Mouse (Mus musculus) heart, embryonic 15.5 days (tissue): ENCODE measurements at regions not wholly inside any gene's neighbourhood (a gene's known extent, or its start where the extent isn't known, plus 50 kb on each side); places are given as distances from the start of the nearest gene placed in this dataset.

Experiments used
- ATAC-seq: fragments of 200-750 bp; cut with Nextera tagmentation; replicated peaks from 2 replicates; pipeline ENCODE4 v1.8.0; 2017; ENCODE audit warnings: low read depth, moderate TSS enrichment; ENCODE audit not compliant: insufficient number of reproducible peaks, insufficient read depth, low FRiP score
- H3K27ac ChIP-seq: fragments of 300-500 bp; sonication (generic); 2 replicates; pipeline ENCODE4 v1.5.1; 2015; ENCODE audit warnings: mild to moderate bottlenecking, inconsistent platforms
- H3K27me3 ChIP-seq: fragments of 300-500 bp; sonication (generic); 2 replicates; pipeline ENCODE4 v1.6.1; 2015; ENCODE audit warnings: inconsistent platforms
- H3K36me3 ChIP-seq: fragments of 300-500 bp; sonication (generic); 2 replicates; pipeline ENCODE4 v1.6.1; 2015; ENCODE audit warnings: mild to moderate bottlenecking, inconsistent platforms
- H3K4me1 ChIP-seq: fragments of 300-500 bp; sonication (generic); replicated peaks from 2 replicates; pipeline ENCODE4 v1.6.1; 2015; ENCODE audit warnings: inconsistent platforms
- H3K4me2 ChIP-seq: fragments of 300-500 bp; sonication (generic); 2 replicates; pipeline ENCODE4 v1.6.1; 2015; ENCODE audit warnings: inconsistent platforms, mild to moderate bottlenecking, moderate library complexity
- H3K4me3 ChIP-seq: fragments of 300-500 bp; sonication (generic); 2 replicates; pipeline ENCODE4 v1.5.1; 2015; ENCODE audit warnings: mild to moderate bottlenecking, inconsistent platforms
- H3K9ac ChIP-seq: fragments of 300-500 bp; sonication (generic); 2 replicates; pipeline ENCODE4 v1.6.1; 2015; ENCODE audit warnings: mild to moderate bottlenecking, inconsistent platforms
- H3K9me3 ChIP-seq: fragments of 300-500 bp; sonication (generic); replicated peaks from 2 replicates; pipeline ENCODE4 v1.6.1; 2016; ENCODE audit warnings: inconsistent platforms
- WGBS: fragments of 180-500 bp; shearing (Covaris S2); methylation state at CpG from one replicate; pipeline ENCODE4 v1.1.7; 2015; ENCODE audit warnings: mixed read lengths; 5-methylcytosine and 5-hydroxymethylcytosine counted together

DNA sequence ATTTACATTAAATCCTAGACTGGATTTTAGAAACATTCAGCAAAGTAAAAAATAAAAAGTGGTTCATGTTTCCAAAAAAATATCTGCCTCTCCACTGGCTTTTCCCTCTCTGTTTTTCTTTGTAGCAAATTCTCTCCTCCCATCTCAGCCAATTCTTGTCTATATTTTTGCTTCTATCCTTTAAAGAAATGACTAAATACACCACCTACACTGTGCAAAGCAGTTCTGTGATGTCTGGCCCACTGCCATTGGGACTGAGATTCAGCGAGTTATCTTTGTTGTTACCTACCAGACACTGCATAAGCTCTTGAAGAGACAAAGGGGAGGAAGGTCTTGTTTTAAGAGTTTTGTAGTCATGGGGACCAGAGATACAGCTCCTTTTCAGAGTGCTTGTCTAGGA lies 835.8 kb upstream of the Klhl29 start:
- no peak overlapping the region for H3K4me2 ChIP-seq
- no peak overlapping the region for H3K27ac ChIP-seq
- H3K9ac ChIP-seq, result no peak overlapping the region
- no peaks in the 10 kb centered on the region for H3K27me3 ChIP-seq
- H3K4me1 ChIP-seq, result no peaks in the 10 kb centered on the region
- no peak for ATAC-seq
- no peak overlapping the region for H3K4me3 ChIP-seq
- no peaks in the 10 kb centered on the region for H3K36me3 ChIP-seq
- no peaks in the 10 kb centered on the region for H3K9me3 ChIP-seq
- WGBS, result 23% methylated on average over 1 of the region's 1 CpGs

DNA sequence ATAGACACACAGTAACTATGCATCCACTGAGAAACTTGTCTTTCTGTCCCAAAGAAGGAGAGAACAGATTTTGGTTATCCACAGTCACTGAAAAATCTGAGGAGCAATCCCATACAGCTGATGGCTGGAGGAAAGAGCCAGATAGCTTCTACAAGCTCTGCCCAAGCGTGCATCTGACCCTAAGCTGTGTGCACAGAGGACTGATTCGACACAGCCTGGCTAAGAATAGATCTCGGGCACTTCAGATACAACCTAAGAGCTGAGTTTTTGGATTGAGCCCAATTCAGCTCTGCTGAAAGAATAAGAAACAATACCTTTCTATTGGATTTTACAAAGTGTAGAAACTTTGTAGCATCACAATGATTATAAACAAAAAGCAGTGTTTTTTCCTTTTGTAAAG lies 813.8 kb upstream of the Klhl29 start:
- 24% methylated on average over 3 of the region's 3 CpGs for WGBS
- peak overlapping the region; percentile 48 for H3K27ac ChIP-seq

DNA sequence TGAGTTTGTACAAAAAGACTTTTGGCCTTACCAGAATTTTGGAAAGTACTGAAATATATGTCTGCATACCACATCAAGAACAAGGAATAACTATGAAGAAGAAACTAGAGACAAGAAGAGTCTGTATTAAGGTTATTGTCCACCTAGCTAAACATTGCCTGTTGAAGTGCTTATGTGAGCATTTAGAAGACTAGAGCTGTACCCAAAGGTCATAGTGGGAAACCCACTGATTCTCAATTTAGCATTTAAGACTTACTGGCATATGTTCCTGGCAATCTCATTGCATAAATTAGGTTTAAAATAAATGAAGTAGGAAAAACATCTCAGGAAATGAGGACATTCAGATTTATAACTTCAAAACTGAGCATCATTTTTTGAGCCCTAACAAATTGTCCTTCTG lies 793.3 kb upstream of the Klhl29 start:
- H3K4me2 ChIP-seq, result no peak overlapping the region
- ATAC-seq, result no peak

More for the DNA sequence above, 813.8 kb upstream of the Klhl29 start:
- Histone ChIP-seq H3K27me3 (no peaks in the 10 kb centered on the region), H3K4me3 (no peak overlapping the region), H3K4me2 (no peak overlapping the region), H3K4me1 (0 out of 2 replicates have a peak, but pooled peaks cover 6% of the 10 kb centered on the region), H3K9me3 (no peaks in the 10 kb centered on the region), H3K9ac (no peak overlapping the region), H3K36me3 (no peaks in the 10 kb centered on the region)
- peak; percentile 62; the same call in 1 of the 2 replicates for ATAC-seq

DNA sequence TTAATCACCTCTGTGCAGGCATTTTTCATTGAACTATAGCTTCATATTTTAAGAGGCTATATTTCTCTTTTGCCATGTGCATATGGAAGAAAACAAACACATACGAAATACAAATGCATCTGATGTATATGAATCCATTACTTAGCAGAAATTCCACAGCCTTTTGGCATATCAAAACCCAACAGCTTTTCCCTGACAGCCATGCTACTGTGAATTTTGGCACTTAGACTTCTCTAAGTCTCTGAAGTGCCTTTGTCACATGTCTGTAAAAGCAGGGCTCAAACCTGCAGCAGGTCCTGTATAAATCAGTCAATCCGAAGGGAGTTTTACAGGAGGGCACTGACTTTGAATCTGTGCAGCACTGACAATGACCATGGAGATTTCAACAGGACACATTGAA lies 778.8 kb upstream of the Klhl29 start:
- no peaks in the 10 kb centered on the region for H3K9me3 ChIP-seq
- no peak for ATAC-seq
- no peak overlapping the region for H3K9ac ChIP-seq
- no peak overlapping the region for H3K4me2 ChIP-seq
- no peaks in the 10 kb centered on the region for H3K36me3 ChIP-seq
- H3K27me3 ChIP-seq, result no peaks in the 10 kb centered on the region
- no peak overlapping the region for H3K27ac ChIP-seq
- no peaks in the 10 kb centered on the region for H3K4me1 ChIP-seq
- 65% methylated on average over 2 of the region's 2 CpGs for WGBS
- H3K4me3 ChIP-seq, result no peak overlapping the region

More for the DNA sequence above, 793.3 kb upstream of the Klhl29 start:
- Histone ChIP-seq H3K27me3 (no peaks in the 10 kb centered on the region), H3K27ac (no peak overlapping the region), H3K9ac (no peak overlapping the region), H3K4me1 (no peaks in the 10 kb centered on the region), H3K36me3 (no peaks in the 10 kb centered on the region), H3K4me3 (no peak overlapping the region), H3K9me3 (no peaks in the 10 kb centered on the region)

DNA sequence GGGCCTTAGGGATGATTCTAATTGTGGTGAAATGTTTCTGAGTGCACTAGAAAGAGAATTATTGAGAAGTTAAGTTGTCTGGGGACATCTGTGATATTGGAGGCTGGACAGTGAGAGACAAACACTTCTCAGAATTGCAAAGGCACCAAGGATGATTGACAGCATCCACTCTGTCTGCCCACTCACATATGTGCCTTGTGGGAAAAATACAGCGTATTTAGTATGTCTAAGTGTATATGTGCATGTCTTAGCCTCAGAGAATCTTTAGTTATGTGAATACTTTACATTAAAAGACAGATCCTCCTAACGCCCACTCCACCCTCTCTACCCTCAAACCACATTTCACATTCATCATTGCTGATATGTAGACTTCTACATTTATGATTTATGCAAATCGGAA lies 776.0 kb upstream of the Klhl29 start:
- H3K9me3 ChIP-seq, result no peaks in the 10 kb centered on the region
- ATAC-seq, result no peak
- no peak overlapping the region for H3K27ac ChIP-seq
- H3K9ac ChIP-seq, result no peak overlapping the region
- H3K4me2 ChIP-seq, result no peak overlapping the region
- WGBS, result 79% methylated on average over 3 of the region's 3 CpGs
- no peaks in the 10 kb centered on the region for H3K27me3 ChIP-seq
- no peaks in the 10 kb centered on the region for H3K36me3 ChIP-seq
- no peak overlapping the region for H3K4me3 ChIP-seq
- H3K4me1 ChIP-seq, result no peaks in the 10 kb centered on the region

DNA sequence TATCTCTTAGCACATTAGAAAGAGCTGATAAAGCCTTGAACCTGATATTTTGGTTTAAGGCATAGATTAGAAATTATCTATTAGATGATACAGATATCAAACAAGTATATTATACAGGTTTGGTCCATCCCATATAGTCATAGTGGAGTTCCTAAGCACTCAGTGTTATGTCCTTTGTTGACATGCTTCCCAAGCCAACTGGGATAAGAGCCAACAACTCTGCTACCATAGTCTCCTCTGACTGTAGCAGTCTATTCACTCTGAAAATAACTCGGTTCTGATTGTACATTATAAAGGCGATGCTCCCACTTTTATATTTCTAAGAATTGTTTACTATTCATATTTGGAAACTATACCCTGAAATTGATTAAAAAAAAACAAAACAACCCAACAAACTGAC lies 757.0 kb upstream of the Klhl29 start:
- Histone ChIP-seq H3K4me1 (no peaks in the 10 kb centered on the region), H3K27me3 (no peaks in the 10 kb centered on the region), H3K4me3 (no peak overlapping the region), H3K4me2 (no peak overlapping the region), H3K9ac (no peak overlapping the region), H3K9me3 (no peaks in the 10 kb centered on the region), H3K36me3 (no peaks in the 10 kb centered on the region), H3K27ac (no peak overlapping the region)
- ATAC-seq, result no peak
- WGBS, result 67% methylated on average over 2 of the region's 2 CpGs

DNA sequence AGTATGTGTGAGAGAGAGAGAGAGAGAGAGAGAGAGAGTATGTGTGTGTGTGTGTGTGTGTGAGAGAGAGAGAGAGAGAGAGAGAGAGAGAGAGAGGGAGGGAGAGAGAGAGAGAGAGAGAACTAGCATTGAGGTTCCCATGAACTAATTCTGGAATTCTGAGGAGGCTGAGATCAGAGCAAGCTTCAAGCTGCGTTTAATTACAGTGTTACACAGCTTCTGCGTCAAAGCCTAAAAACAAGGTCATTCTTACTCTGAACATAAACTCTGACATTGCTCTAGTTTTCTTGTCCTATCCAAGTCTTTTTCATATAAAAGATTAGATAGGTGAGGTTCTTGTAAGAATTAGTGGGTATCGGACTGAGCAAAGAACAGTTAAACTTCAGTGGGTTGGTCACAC lies 744.1 kb upstream of the Klhl29 start:
- no peaks in the 10 kb centered on the region for H3K4me1 ChIP-seq
- H3K27ac ChIP-seq, result no peak overlapping the region
- no peaks in the 10 kb centered on the region for H3K9me3 ChIP-seq
- H3K4me2 ChIP-seq, result no peak overlapping the region
- WGBS, result 79% methylated on average over 3 of the region's 3 CpGs
- H3K4me3 ChIP-seq, result no peak overlapping the region
- no peaks in the 10 kb centered on the region for H3K36me3 ChIP-seq
- H3K9ac ChIP-seq, result no peak overlapping the region
- no peaks in the 10 kb centered on the region for H3K27me3 ChIP-seq
- ATAC-seq, result no peak

DNA sequence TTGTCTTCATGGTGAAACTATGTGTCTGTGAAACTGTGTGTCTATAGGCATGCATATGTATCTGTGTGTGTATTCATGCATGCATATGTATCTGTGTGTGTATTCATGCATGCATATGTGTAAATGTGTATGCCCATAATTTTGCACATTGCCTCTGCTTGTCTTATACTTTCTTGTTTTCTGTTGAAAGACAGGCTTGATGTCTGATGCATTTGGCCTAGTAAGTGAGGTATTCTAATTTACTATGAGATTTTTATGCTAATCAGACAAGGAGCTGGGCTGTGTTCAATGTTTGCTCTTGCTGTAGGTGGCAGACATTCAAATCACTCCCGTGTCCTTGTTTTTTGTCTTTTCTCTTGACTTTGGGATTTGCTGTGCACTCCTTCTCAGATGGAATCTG lies 739.8 kb upstream of the Klhl29 start:
- no peak overlapping the region for H3K4me2 ChIP-seq
- 71% methylated on average over 1 of the region's 1 CpGs for WGBS
- no peak overlapping the region for H3K4me3 ChIP-seq
- no peak for ATAC-seq
- H3K9ac ChIP-seq, result no peak overlapping the region
- no peaks in the 10 kb centered on the region for H3K27me3 ChIP-seq
- H3K27ac ChIP-seq, result no peak overlapping the region
- no peaks in the 10 kb centered on the region for H3K36me3 ChIP-seq
- no peaks in the 10 kb centered on the region for H3K9me3 ChIP-seq
- H3K4me1 ChIP-seq, result no peaks in the 10 kb centered on the region

DNA sequence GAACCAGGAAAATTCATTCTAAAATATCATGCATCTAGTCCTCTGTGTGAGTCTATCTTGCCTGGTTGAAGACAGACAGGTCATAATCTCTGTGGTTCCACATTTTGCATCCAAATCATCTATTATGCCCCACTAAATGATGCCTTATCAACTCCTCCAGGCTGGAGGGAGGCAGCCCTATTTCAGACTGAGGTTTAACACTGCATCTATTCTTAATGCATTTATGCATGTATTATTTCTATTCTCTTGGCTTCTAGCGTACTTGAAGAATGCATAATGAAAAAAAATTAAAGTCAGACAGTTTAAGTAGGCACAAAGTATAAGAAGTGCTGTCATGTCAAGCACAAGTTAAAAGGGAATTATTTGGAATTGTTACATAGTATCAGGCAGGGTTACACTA lies 721.8 kb upstream of the Klhl29 start:
- no peak overlapping the region for H3K4me3 ChIP-seq
- H3K4me1 ChIP-seq, result no peaks in the 10 kb centered on the region
- H3K9ac ChIP-seq, result no peak overlapping the region
- H3K4me2 ChIP-seq, result no peak overlapping the region
- no peak overlapping the region for H3K27ac ChIP-seq
- H3K27me3 ChIP-seq, result no peaks in the 10 kb centered on the region
- no peak for ATAC-seq
- no peaks in the 10 kb centered on the region for H3K9me3 ChIP-seq
- 64% methylated on average over 1 of the region's 1 CpGs for WGBS
- no peaks in the 10 kb centered on the region for H3K36me3 ChIP-seq

DNA sequence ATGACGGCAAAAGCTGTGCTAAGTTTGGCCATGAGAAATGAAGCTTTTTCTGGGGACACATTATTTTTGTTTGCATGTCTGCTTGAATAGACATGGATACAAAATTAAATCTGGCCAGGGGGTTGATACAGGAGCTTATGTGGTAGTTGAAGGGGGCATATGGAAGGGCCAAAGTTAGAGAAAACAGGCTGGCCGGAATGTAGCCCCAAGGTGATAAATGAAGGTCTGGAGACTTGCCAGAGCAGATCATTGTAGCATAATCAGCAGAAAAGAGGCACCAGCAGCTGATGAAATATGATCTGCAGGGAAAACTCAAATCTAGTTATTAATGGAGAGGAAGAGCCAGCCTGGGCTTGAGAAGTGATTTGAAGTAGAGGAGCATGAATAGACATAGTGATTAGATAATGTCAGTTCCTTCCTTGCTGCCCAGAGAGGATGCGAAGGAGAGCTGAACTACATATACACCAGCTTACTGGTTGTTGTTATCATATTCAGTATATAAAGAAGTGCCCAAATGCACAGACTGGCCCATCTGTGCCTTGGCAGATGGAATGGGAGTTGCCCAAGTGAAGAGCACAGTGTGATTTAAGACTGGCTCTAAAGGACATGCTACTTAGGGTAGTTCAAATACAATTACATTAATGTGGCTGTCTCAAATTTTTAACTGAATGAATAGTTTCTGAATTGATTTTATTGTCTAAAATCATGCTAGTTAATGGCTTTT lies 712.3 kb upstream of the Klhl29 start:
- Histone ChIP-seq H3K9ac (no peak overlapping the region), H3K4me3 (no peak overlapping the region), H3K9me3 (no peaks in the 10 kb centered on the region), H3K27me3 (no peaks in the 10 kb centered on the region), H3K4me2 (no peak overlapping the region), H3K4me1 (peaks cover 4% of the 10 kb centered on the region; the same call in 1 of the 2 replicates), H3K36me3 (no peaks in the 10 kb centered on the region), H3K27ac (no peak overlapping the region)
- WGBS, result 38% methylated on average over 3 of the region's 3 CpGs
- ATAC-seq, result no peak

DNA sequence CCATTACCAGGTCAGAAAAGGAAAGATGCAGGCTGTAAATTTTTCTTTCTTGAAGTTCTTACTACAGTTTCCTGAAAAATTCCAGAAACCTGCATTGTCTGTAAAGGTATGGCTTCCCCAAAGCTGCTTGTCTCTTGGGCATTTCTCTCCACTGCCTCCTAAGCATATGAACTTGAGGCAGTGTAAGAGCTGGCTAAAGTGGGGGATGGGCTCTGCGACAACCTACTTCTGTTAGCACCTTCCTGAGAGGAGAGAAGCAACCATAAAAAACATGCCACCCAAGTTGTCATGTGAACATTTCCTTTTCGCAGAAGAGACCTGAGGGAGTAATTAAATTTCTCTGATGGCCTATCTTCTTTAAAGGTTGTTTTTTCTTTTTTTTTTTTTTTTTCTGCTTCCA lies 711.6 kb upstream of the Klhl29 start:
- peaks cover 4% of the 10 kb centered on the region; the same call in 1 of the 2 replicates for H3K4me1 ChIP-seq
- H3K36me3 ChIP-seq, result no peaks in the 10 kb centered on the region
- no peak overlapping the region for H3K4me2 ChIP-seq
- no peak overlapping the region for H3K27ac ChIP-seq
- no peak overlapping the region for H3K9ac ChIP-seq
- H3K27me3 ChIP-seq, result no peaks in the 10 kb centered on the region
- H3K9me3 ChIP-seq, result no peaks in the 10 kb centered on the region
- ATAC-seq, result no peak
- H3K4me3 ChIP-seq, result no peak overlapping the region
- 43% methylated on average over 2 of the region's 2 CpGs for WGBS

DNA sequence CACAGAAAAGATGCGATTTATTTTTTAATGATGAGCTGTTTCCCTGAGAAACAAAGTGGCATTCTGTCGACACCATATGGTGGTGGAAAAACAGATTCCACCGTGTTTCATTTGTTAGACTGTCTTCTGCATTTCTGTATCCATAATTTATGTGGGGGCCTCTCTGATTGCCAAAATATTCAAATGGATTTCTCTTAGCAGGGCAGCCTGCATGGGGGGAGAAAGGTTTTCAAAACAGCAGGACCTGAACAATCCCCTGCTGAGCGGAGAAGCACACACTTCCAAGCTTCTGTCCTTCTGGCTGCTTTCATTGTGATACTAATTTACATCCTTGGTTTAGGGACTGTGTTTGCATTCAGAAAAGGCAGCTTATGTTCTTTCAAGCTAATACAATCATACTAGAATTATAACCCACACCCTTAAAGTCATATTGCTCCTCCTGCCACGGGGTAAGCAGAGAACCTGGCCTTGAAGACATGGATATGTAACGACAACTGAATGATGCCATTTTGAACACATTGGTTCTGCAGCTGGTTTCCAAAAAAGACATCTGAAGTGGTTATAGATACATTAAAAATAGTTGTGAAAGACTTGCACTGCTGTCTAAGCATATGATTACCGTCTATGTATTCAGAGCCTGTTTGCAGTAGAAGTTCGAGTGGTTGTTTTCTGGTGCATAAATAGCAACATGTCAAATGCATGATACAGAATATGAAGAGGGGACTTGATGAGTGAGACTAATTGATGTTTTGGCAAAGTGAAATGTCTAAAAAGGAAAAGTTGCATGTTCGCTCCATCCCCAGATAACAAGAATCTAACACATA lies 671.6 kb upstream of the Klhl29 start:
- WGBS, result 62% methylated on average over 9 of the region's 9 CpGs

More for the DNA sequence above, 671.6 kb upstream of the Klhl29 start:
- no peaks in the 10 kb centered on the region for H3K36me3 ChIP-seq
- H3K4me1 ChIP-seq, result no peaks in the 10 kb centered on the region
- H3K27me3 ChIP-seq, result no peaks in the 10 kb centered on the region
- no peak overlapping the region for H3K27ac ChIP-seq
- no peak overlapping the region for H3K4me3 ChIP-seq
- H3K9ac ChIP-seq, result no peak overlapping the region
- H3K9me3 ChIP-seq, result no peaks in the 10 kb centered on the region
- ATAC-seq, result no peak
- no peak overlapping the region for H3K4me2 ChIP-seq
